Mouse (Mus musculus) cerebellum, postnatal 4 days (tissue): ENCODE measurements around the gene Dpp9.

Source experiments
- DNase-seq, 2 experiments: peaks; one replicate each; pipeline ENCODE4 v3.0.0; 2022; ENCODE audit warnings: low spot score in 2 of 2, mixed read lengths in 1 of 2

The Dpp9 gene

GRCm38 (mm10) chr17:56183658-56184103, 35.0 kb downstream of the Dpp9 start, which contains the start of gene Mydgf:
Gene Mydgf (minus strand): TSS chr17:56183920.
- DNase-seq, result peak; percentile 92 to 96

GRCm38 (mm10) chr17:56182975-56183657, 35.6 kb downstream of the Dpp9 start:
- no peak for DNase-seq

- DNase-seq, result no peak
Measured at GRCm38 (mm10) chr17:56175416-56175815, 43.3 kb downstream of the Dpp9 start.

- no peak for DNase-seq
Measured at GRCm38 (mm10) chr17:56173401-56174046, 45.2 kb downstream of the Dpp9 start.

GRCm38 (mm10) chr17:56171881-56172280, 46.8 kb downstream of the Dpp9 start:
- no peak for DNase-seq

- no peak for DNase-seq
Measured at GRCm38 (mm10) chr17:56171456-56171855, 47.2 kb downstream of the Dpp9 start.

- no peak for DNase-seq
Measured at GRCm38 (mm10) chr17:56170636-56171035, 48.1 kb downstream of the Dpp9 start.

GRCm38 (mm10) chr17:56169830-56170229, 48.9 kb downstream of the Dpp9 start:
- DNase-seq, result no peak

- no peak for DNase-seq
Measured at GRCm38 (mm10) chr17:56165671-56166070, 53.0 kb downstream of the Dpp9 start.

GRCm38 (mm10) chr17:56164510-56164909, 54.2 kb downstream of the Dpp9 start:
- no peak for DNase-seq

GRCm38 (mm10) chr17:56163523-56164102, 55.1 kb downstream of the Dpp9 start:
- DNase-seq, result no peak

- DNase-seq, result peak; percentile 86 to 89
Measured at GRCm38 (mm10) chr17:56162231-56162774, 56.4 kb downstream of the Dpp9 start, which contains the start of gene Tnfaip8l1. Gene Tnfaip8l1 (plus strand): TSS chr17:56162477.

GRCm38 (mm10) chr17:56159729-56160128, 59.0 kb downstream of the Dpp9 start:
- peak in 1 of 2 experiments; percentile 71 for DNase-seq

GRCm38 (mm10) chr17:56153643-56154042, 65.1 kb downstream of the Dpp9 start:
- peak in 1 of 2 experiments; percentile 56 for DNase-seq

GRCm38 (mm10) chr17:56149897-56150296, 68.8 kb downstream of the Dpp9 start:
- DNase-seq, result no peak

GRCm38 (mm10) chr17:56148790-56149618, 69.7 kb downstream of the Dpp9 start:
- DNase-seq, result no peak

GRCm38 (mm10) chr17:56148280-56148679, 70.4 kb downstream of the Dpp9 start:
- no peak for DNase-seq

GRCm38 (mm10) chr17:56147420-56147819, 71.3 kb downstream of the Dpp9 start:
- no peak for DNase-seq

GRCm38 (mm10) chr17:56146131-56146530, 72.6 kb downstream of the Dpp9 start:
- no peak for DNase-seq

- DNase-seq, result no peak
Measured at GRCm38 (mm10) chr17:56144546-56144945, 74.2 kb downstream of the Dpp9 start.
